Mouse (Mus musculus): ENCODE measurements around the gene Hmgxb4. TPM values are rescaled to one million over a fixed set of nuclear protein-coding genes. Genes with fewer than 3 reads are reported as not detected.

The Hmgxb4 gene
- total and polyA plus RNA-seq, 3 experiments, result 14.8 to 52.1 (median 38.3) TPM

GRCm38 (mm10) chr8:75013557-75013956 lies 20.4 kb downstream of the Hmgxb4 start:
- peaks cover 67% of the 10 kb centered on the region for H3K36me3 ChIP-seq (replicated peaks)
- no peak for TF ChIP-seq POLR2AphosphoS5 (IDR thresholded peaks at IDR 0.05; ENCODE audit: insufficient replicate concordance, low read depth, low read length)
- no peak for TF ChIP-seq TAL1 (conservative IDR thresholded peaks at IDR 0.05; ENCODE audit: low read depth, low read length)
- no peak for TF ChIP-seq GATA2 (IDR thresholded peaks at IDR 0.05; ENCODE audit: borderline replicate concordance, low read depth, low read length)
- no peak for TF ChIP-seq GATA1 (IDR thresholded peaks at IDR 0.05; ENCODE audit: borderline replicate concordance, low read length)
- no peak for TF ChIP-seq CTCF (IDR thresholded peaks at IDR 0.05; ENCODE audit: low read depth, low read length)
- H3K4me1 ChIP-seq (ENCODE audit: insufficient read depth, low read depth, low read length), result peaks cover 14% of the 10 kb centered on the region
- DNase-seq (ENCODE audit: low spot score) (no peak), ATAC-seq (ENCODE audit: extremely low read depth, insufficient number of reproducible peaks, low FRiP score, poor library complexity, severe bottlenecking) (no peak)
- no peaks in the 10 kb centered on the region for H3K9me3 ChIP-seq (replicated peaks)
- H3K4me3 ChIP-seq (ENCODE audit: low read depth, low read length), result no peak overlapping the region
- H3K27me3 ChIP-seq (ENCODE audit: insufficient read depth, low read length), result no peaks in the 10 kb centered on the region

GRCm38 (mm10) chr8:75013964-75014363 lies 20.8 kb downstream of the Hmgxb4 start:
- no peak for DNase-seq (ENCODE audit: low spot score)
- H3K27me3 ChIP-seq (ENCODE audit: insufficient read depth, low read length), result no peaks in the 10 kb centered on the region
- peaks cover 67% of the 10 kb centered on the region for H3K36me3 ChIP-seq (replicated peaks)
- no peak overlapping the region for H3K4me3 ChIP-seq (ENCODE audit: low read depth, low read length)
- TF ChIP-seq CTCF (IDR thresholded peaks at IDR 0.05; ENCODE audit: low read depth, low read length) (no peak), GATA1 (IDR thresholded peaks at IDR 0.05; ENCODE audit: borderline replicate concordance, low read length) (no peak), GATA2 (IDR thresholded peaks at IDR 0.05; ENCODE audit: borderline replicate concordance, low read depth, low read length) (no peak)
- H3K9me3 ChIP-seq (replicated peaks), result no peaks in the 10 kb centered on the region
- H3K4me1 ChIP-seq (ENCODE audit: insufficient read depth, low read depth, low read length), result peaks cover 16% of the 10 kb centered on the region
- no peak for ATAC-seq (ENCODE audit: extremely low read depth, insufficient number of reproducible peaks, low FRiP score, poor library complexity, severe bottlenecking)

GRCm38 (mm10) chr8:75015981-75016380 lies 22.8 kb downstream of the Hmgxb4 start:
- TF ChIP-seq TAL1 (conservative IDR thresholded peaks at IDR 0.05; ENCODE audit: low read depth, low read length) (no peak), GATA1 (IDR thresholded peaks at IDR 0.05; ENCODE audit: borderline replicate concordance, low read length) (no peak), POLR2AphosphoS5 (IDR thresholded peaks at IDR 0.05; ENCODE audit: insufficient replicate concordance, low read depth, low read length) (no peak), GATA2 (IDR thresholded peaks at IDR 0.05; ENCODE audit: borderline replicate concordance, low read depth, low read length) (no peak), CTCF (IDR thresholded peaks at IDR 0.05; ENCODE audit: low read depth, low read length) (no peak)
- peaks cover 16% of the 10 kb centered on the region for H3K4me1 ChIP-seq (ENCODE audit: insufficient read depth, low read depth, low read length)
- ATAC-seq (ENCODE audit: extremely low read depth, insufficient number of reproducible peaks, low FRiP score, poor library complexity, severe bottlenecking) (no peak), DNase-seq (ENCODE audit: low spot score) (no peak)
- H3K36me3 ChIP-seq (replicated peaks), result peaks cover 65% of the 10 kb centered on the region
- H3K9me3 ChIP-seq (replicated peaks), result no peaks in the 10 kb centered on the region
- no peaks in the 10 kb centered on the region for H3K27me3 ChIP-seq (ENCODE audit: insufficient read depth, low read length)
- H3K4me3 ChIP-seq (ENCODE audit: low read depth, low read length), result no peak overlapping the region

GRCm38 (mm10) chr8:75016422-75016821 lies 23.3 kb downstream of the Hmgxb4 start:
- DNase-seq (ENCODE audit: low spot score), result no peak
- Histone ChIP-seq H3K4me1 (ENCODE audit: insufficient read depth, low read depth, low read length) (peaks cover 16% of the 10 kb centered on the region), H3K27me3 (ENCODE audit: insufficient read depth, low read length) (no peaks in the 10 kb centered on the region), H3K9me3 (replicated peaks) (no peaks in the 10 kb centered on the region), H3K4me3 (ENCODE audit: low read depth, low read length) (no peak overlapping the region), H3K36me3 (replicated peaks) (peaks cover 67% of the 10 kb centered on the region)
- TF ChIP-seq GATA2 (IDR thresholded peaks at IDR 0.05; ENCODE audit: borderline replicate concordance, low read depth, low read length) (no peak), GATA1 (IDR thresholded peaks at IDR 0.05; ENCODE audit: borderline replicate concordance, low read length) (no peak), CTCF (IDR thresholded peaks at IDR 0.05; ENCODE audit: low read depth, low read length) (no peak), POLR2AphosphoS5 (IDR thresholded peaks at IDR 0.05; ENCODE audit: insufficient replicate concordance, low read depth, low read length) (no peak), TAL1 (conservative IDR thresholded peaks at IDR 0.05; ENCODE audit: low read depth, low read length) (no peak)
- ATAC-seq (ENCODE audit: extremely low read depth, insufficient number of reproducible peaks, low FRiP score, poor library complexity, severe bottlenecking), result no peak

GRCm38 (mm10) chr8:75018274-75018972 lies 25.3 kb downstream of the Hmgxb4 start:
- DNase-seq (ENCODE audit: low spot score), result no peak

GRCm38 (mm10) chr8:75023660-75024316 lies 30.6 kb downstream of the Hmgxb4 start:
- H3K36me3 ChIP-seq (replicated peaks), result peaks cover 80% of the 10 kb centered on the region
- no peak for TF ChIP-seq CTCF (IDR thresholded peaks at IDR 0.05; ENCODE audit: low read depth, low read length)
- no peak for TF ChIP-seq TAL1 (conservative IDR thresholded peaks at IDR 0.05; ENCODE audit: low read depth, low read length)
- H3K9me3 ChIP-seq (replicated peaks), result 0 out of 2 replicates have a peak, but pooled peaks cover 2% of the 10 kb centered on the region
- DNase-seq (ENCODE audit: low spot score) (no peak), ATAC-seq (ENCODE audit: extremely low read depth, insufficient number of reproducible peaks, low FRiP score, poor library complexity, severe bottlenecking) (peak; percentile 28; the same call in 1 of the 2 replicates)
- no peaks in the 10 kb centered on the region for H3K4me1 ChIP-seq (ENCODE audit: insufficient read depth, low read depth, low read length)
- no peaks in the 10 kb centered on the region for H3K27me3 ChIP-seq (ENCODE audit: insufficient read depth, low read length)
- no peak overlapping the region for H3K4me3 ChIP-seq (ENCODE audit: low read depth, low read length)

More at GRCm38 (mm10) chr8:75018274-75018972, 25.3 kb downstream of the Hmgxb4 start:
- Histone ChIP-seq H3K4me1 (ENCODE audit: insufficient read depth, low read depth, low read length) (peaks cover 16% of the 10 kb centered on the region), H3K36me3 (replicated peaks) (peaks cover 84% of the 10 kb centered on the region), H3K4me3 (ENCODE audit: low read depth, low read length) (no peak overlapping the region), H3K27me3 (ENCODE audit: insufficient read depth, low read length) (no peaks in the 10 kb centered on the region), H3K9me3 (replicated peaks) (0 out of 2 replicates have a peak, but pooled peaks cover 2% of the 10 kb centered on the region)
- no peak for TF ChIP-seq POLR2AphosphoS5 (IDR thresholded peaks at IDR 0.05; ENCODE audit: insufficient replicate concordance, low read depth, low read length)
- no peak for TF ChIP-seq GATA1 (IDR thresholded peaks at IDR 0.05; ENCODE audit: borderline replicate concordance, low read length)
- TF ChIP-seq TAL1 (conservative IDR thresholded peaks at IDR 0.05; ENCODE audit: low read depth, low read length), result no peak
- no peak for TF ChIP-seq CTCF (IDR thresholded peaks at IDR 0.05; ENCODE audit: low read depth, low read length)
- TF ChIP-seq GATA2 (IDR thresholded peaks at IDR 0.05; ENCODE audit: borderline replicate concordance, low read depth, low read length), result no peak
- no peak for ATAC-seq (ENCODE audit: extremely low read depth, insufficient number of reproducible peaks, low FRiP score, poor library complexity, severe bottlenecking)

All from G1E (cell line).